Mouse (Mus musculus) brown adipose tissue, adult 24 weeks (tissue): ENCODE results near the gene Olfr1056. TPM values are rescaled to one million over a fixed set of nuclear protein-coding genes. Genes with fewer than 3 reads are reported as not detected.
"Not testable (repeated sequence)": the region's sequence is repeated elsewhere in the genome, so short reads cannot be mapped to it uniquely, and the experiment has no call there.

ENCODE experiments used
- H3K27ac ChIP-seq: fragments of 200-500 bp; replicated peaks from 2 replicates; pipeline ENCODE4 v1.5.1; 2012; ENCODE audit warnings: low read depth, mild to moderate bottlenecking, low read length
- H3K4me1 ChIP-seq: fragments of 200-500 bp; 2 replicates; pipeline ENCODE4 v1.6.1; 2012; ENCODE audit warnings: low read length, mixed read lengths; ENCODE audit not compliant: control insufficient read depth, insufficient read depth, insufficient read length
- H3K4me3 ChIP-seq: fragments of 200-500 bp; 2 replicates; pipeline ENCODE4 v1.5.1; 2012; ENCODE audit warnings: low read depth, mild to moderate bottlenecking, low read length, moderate library complexity; ENCODE audit not compliant: insufficient read depth
- polyA plus RNA-seq: library from polyadenylated mRNA; stranded (reverse); fragments of >200 nt; gene quantifications from 2 replicates; pipeline ENCODE4 v1.2.4, GENCODE M21; 2012; ENCODE audit not compliant: missing spikeins, insufficient read depth, insufficient read length

Olfr1056 gene
- polyA plus RNA-seq = not detected in 2 replicates

DNA sequence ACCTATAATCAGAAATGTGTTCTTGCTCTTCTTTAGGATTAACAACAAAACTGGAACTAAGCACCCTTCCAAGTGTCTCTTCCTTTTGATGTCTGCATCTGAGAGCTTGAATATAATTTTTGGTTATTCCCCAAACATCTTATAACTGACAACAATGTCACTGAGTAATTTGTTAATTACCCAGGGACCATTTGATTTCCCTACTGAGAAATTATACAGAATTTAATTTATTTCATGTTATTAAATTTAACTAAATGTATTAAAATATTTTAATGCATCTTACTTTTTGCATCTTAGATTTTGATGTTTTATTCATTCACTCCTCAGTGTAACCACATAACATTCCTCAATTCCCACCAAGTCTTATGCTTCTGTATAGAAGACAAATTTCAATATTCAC, at the start of gene Olfr1056:
Gene Olfr1056, minus strand, starts transcription at position 101 of the 400 bp plus-strand sequence.
- Histone ChIP-seq H3K4me3 (no peak within 1 kb of the TSS), H3K4me1 (no peaks in the 10 kb centered on the region), H3K27ac (no peak within 1 kb of the TSS)

- Histone ChIP-seq H3K27ac (no peak overlapping the region), H3K4me3 (no peak overlapping the region), H3K4me1 (no peaks in the 10 kb centered on the region)
Measured at GRCm38 (mm10) chr2:86395114-86395513, 32.8 kb upstream of the Olfr1056 start.

DNA sequence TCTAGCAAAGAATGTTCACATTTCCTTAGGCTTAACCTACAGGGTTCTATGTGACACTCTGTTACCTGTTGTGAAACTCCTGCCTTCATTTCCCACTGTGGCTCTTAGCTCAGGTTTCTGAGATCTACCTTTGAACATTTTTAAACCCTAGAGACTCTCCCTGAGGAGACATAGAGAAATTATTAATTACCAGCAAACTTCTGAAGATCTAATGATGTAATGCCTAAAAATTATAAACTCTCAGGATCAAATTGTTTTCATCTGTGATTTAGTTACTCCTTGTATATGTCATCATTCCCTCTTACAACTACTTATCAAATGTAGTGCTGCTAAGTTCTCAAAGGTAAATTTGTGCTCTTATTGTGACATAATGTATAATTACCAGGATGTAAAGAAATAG, 26.2 kb upstream of the Olfr1056 start, which contains the start of gene Olfr1058:
Gene Olfr1058, minus strand, starts transcription at position 101 of the 400 bp plus-strand sequence.
- H3K4me3 ChIP-seq, H3K4me1 ChIP-seq, H3K27ac ChIP-seq: not testable (repeated sequence)

DNA sequence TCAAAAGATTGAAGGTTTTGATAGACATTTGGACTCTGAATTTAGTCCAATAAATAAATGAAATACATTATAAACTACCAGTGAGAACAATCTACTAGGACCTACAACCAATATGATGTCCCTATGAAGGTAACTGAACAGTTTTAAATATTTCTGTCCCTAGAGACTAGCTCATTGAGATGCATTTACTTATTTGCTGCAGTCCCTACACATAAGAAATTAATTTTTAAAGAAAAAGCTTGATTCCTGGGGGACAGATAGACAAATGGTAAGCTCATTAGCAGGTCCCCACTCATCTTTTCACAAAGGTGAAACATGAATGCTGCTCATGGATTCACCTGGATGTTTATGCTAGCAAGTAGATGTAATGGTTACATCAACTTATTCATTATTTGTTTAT, 16.0 kb upstream of the Olfr1056 start, which contains the start of gene Olfr1057:
Gene Olfr1057, minus strand, starts transcription at position 101 of the 400 bp plus-strand sequence.
- H3K27ac ChIP-seq = no peak within 1 kb of the TSS
- no peaks in the 10 kb centered on the region for H3K4me1 ChIP-seq
- no peak within 1 kb of the TSS for H3K4me3 ChIP-seq

- not testable (repeated sequence) for H3K4me1 ChIP-seq
Measured at GRCm38 (mm10) chr2:86366342-86366741, 4.1 kb upstream of the Olfr1056 start.

GRCm38 (mm10) chr2:86351751-86352150, 10.5 kb downstream of the Olfr1056 start:
- H3K4me3 ChIP-seq, H3K27ac ChIP-seq, H3K4me1 ChIP-seq: not testable (repeated sequence)

More at GRCm38 (mm10) chr2:86366342-86366741, 4.1 kb upstream of the Olfr1056 start:
- H3K27ac ChIP-seq, H3K4me3 ChIP-seq: not testable (repeated sequence)

DNA sequence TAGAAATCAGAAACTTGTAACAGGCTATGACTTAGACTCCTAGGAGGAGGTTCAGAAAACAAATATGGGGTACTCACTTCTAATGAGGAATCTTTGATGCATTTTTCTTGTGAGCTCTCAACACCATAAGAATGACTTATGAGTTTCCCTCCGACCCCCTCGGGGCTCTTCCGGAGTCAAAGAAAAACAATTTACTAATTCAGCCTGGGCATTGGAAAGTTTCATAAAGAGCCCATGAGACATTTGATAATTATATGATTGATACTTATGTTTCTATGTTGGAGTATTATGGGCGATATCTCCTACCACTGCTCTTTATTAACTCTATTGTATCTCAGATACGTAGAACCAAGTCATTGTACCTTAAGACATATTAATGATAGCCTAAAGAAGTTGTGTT, 12.1 kb downstream of the Olfr1056 start, which contains the start of gene Olfr1055:
Gene Olfr1055, minus strand, starts transcription at position 101 of the 400 bp plus-strand sequence.
- H3K27ac ChIP-seq = no peak within 1 kb of the TSS
- H3K4me1 ChIP-seq = no peaks in the 10 kb centered on the region
- H3K4me3 ChIP-seq = no peak within 1 kb of the TSS

GRCm38 (mm10) chr2:86335333-86335732, 26.9 kb downstream of the Olfr1056 start, which contains the start of gene Olfr1054:
Gene Olfr1054 (minus strand): TSS chr2:86335433.
- no peak within 1 kb of the TSS for H3K27ac ChIP-seq
- H3K4me3 ChIP-seq = no peak within 1 kb of the TSS

GRCm38 (mm10) chr2:86315184-86315583, 47.1 kb downstream of the Olfr1056 start, which contains the start of gene Olfr1053:
Gene Olfr1053 (minus strand): TSS chr2:86315284.
- Histone ChIP-seq H3K4me3 (no peak within 1 kb of the TSS), H3K27ac (no peak within 1 kb of the TSS), H3K4me1 (no peaks in the 10 kb centered on the region)

More at GRCm38 (mm10) chr2:86335333-86335732, 26.9 kb downstream of the Olfr1056 start, which contains the start of gene Olfr1054:
- H3K4me1 ChIP-seq = no peaks in the 10 kb centered on the region

Other genes starting within 250 kb of the Olfr1056 start
- not detected in 2 replicates for gene Olfr1039, start 226.5 kb downstream of the Olfr1056 start, polyA plus RNA-seq
- gene Olfr1040, start 215.7 kb downstream of the Olfr1056 start, polyA plus RNA-seq = not detected in 2 replicates
- not detected in 2 replicates for gene Olfr1042, start 200.6 kb downstream of the Olfr1056 start, polyA plus RNA-seq
- not detected in 2 replicates for gene Olfr1043, start 194.9 kb downstream of the Olfr1056 start, polyA plus RNA-seq
- gene Olfr1044, start 184.6 kb downstream of the Olfr1056 start, polyA plus RNA-seq = not detected in 2 replicates
- gene Olfr52, start 176.8 kb downstream of the Olfr1056 start, polyA plus RNA-seq = not detected in 2 replicates
- not detected in 2 replicates for gene Olfr1045, start 159.5 kb downstream of the Olfr1056 start, polyA plus RNA-seq
- gene Olfr1046, start 143.2 kb downstream of the Olfr1056 start, polyA plus RNA-seq = not detected in 2 replicates
- gene Olfr1047, start 131.1 kb downstream of the Olfr1056 start, polyA plus RNA-seq = not detected in 2 replicates
- gene Olfr1048, start 122.2 kb downstream of the Olfr1056 start, polyA plus RNA-seq = not detected in 2 replicates
- not detected in 2 replicates for gene Olfr1049, start 104.1 kb downstream of the Olfr1056 start, polyA plus RNA-seq
- gene Olfr1051, start 83.4 kb downstream of the Olfr1056 start, polyA plus RNA-seq = not detected in 2 replicates
- not detected in 2 replicates for gene Olfr1052, start 70.0 kb downstream of the Olfr1056 start, polyA plus RNA-seq
- not detected in 2 replicates for gene Olfr1053, start 47.2 kb downstream of the Olfr1056 start, polyA plus RNA-seq
- not detected in 2 replicates for gene Olfr1054, start 27.0 kb downstream of the Olfr1056 start, polyA plus RNA-seq
- gene Olfr1055, start 12.2 kb downstream of the Olfr1056 start, polyA plus RNA-seq = not detected in 2 replicates
- not detected in 2 replicates for gene Olfr1057, start 15.9 kb upstream of the Olfr1056 start, polyA plus RNA-seq
- gene Olfr1058, start 26.1 kb upstream of the Olfr1056 start, polyA plus RNA-seq = not detected in 2 replicates
- gene Olfr1061, start 51.6 kb upstream of the Olfr1056 start, polyA plus RNA-seq = not detected in 2 replicates
- gene Olfr1062, start 64.3 kb upstream of the Olfr1056 start, polyA plus RNA-seq = not detected in 2 replicates
- not detected in 2 replicates for gene Olfr1065, start 88.1 kb upstream of the Olfr1056 start, polyA plus RNA-seq
- not detected in 2 replicates for gene Olfr1066, start 93.8 kb upstream of the Olfr1056 start, polyA plus RNA-seq
- gene Olfr228, start 124.9 kb upstream of the Olfr1056 start, polyA plus RNA-seq = not detected in 2 replicates
- gene Olfr1076, start 146.0 kb upstream of the Olfr1056 start, polyA plus RNA-seq = not detected in 2 replicates
- not detected in 2 replicates for gene Olfr1079, start 180.0 kb upstream of the Olfr1056 start, polyA plus RNA-seq
- gene Olfr1080, start 195.8 kb upstream of the Olfr1056 start, polyA plus RNA-seq = not detected in 2 replicates
- not detected in 2 replicates for gene Olfr1082, start 236.5 kb upstream of the Olfr1056 start, polyA plus RNA-seq